Mouse (Mus musculus): ENCODE data around the gene Calm4.

- TF ChIP-seq CTCF (IDR thresholded peaks at IDR 0.05; ENCODE audit: borderline replicate concordance, insufficient read depth, low read depth, low read length) (no peak), POLR2A (IDR thresholded peaks at IDR 0.05; ENCODE audit: borderline replicate concordance, insufficient read depth, low read length) (no peak)
These were observed 5.1 kb upstream of the Calm4 start for GRCm38 (mm10) chr13:3832450-3832849.
